Mouse (Mus musculus): ENCODE data around the gene Mcat. TPM values are rescaled to one million over a fixed set of nuclear protein-coding genes. Genes with fewer than 3 reads are reported as not detected.

Mcat gene
- polyA plus RNA-seq, 1 experiment from 2014 or later, result 45.3 TPM

- Histone ChIP-seq H3K9ac (replicated peaks) (no peak overlapping the region), H3K36me3 (peaks cover 43% of the 10 kb centered on the region), H3K27ac (replicated peaks) (no peak overlapping the region), H3K9me3 (no peaks in the 10 kb centered on the region), H3K4me3 (no peak overlapping the region), H3K4me2 (replicated peaks) (no peak overlapping the region), H3K4me1 (no peaks in the 10 kb centered on the region), H3K27me3 (no peaks in the 10 kb centered on the region)
- WGBS, result 94% methylated on average over 12 of the region's 12 CpGs
- no peak for ATAC-seq (ENCODE audit: low FRiP score, low read depth)
These were observed 10.0 kb upstream of the Mcat start for GRCm38 (mm10) chr15:83573606-83574005.

GRCm38 (mm10) chr15:83572132-83572531 is 8.5 kb upstream of the Mcat start:
- Histone ChIP-seq H3K4me2 (replicated peaks) (no peak overlapping the region), H3K9ac (replicated peaks) (no peak overlapping the region), H3K27me3 (no peaks in the 10 kb centered on the region), H3K27ac (replicated peaks) (no peak overlapping the region), H3K36me3 (peaks cover 28% of the 10 kb centered on the region), H3K4me3 (no peak overlapping the region), H3K4me1 (no peaks in the 10 kb centered on the region), H3K9me3 (no peaks in the 10 kb centered on the region)
- WGBS, result 87% methylated on average over 4 of the region's 4 CpGs
- ATAC-seq (ENCODE audit: low FRiP score, low read depth), result no peak

- no peak for ATAC-seq (ENCODE audit: low FRiP score, low read depth)
- 89% methylated on average over 5 of the region's 5 CpGs for WGBS
- H3K27me3 ChIP-seq, result no peaks in the 10 kb centered on the region
These were observed 8.0 kb upstream of the Mcat start for GRCm38 (mm10) chr15:83571636-83572035.

GRCm38 (mm10) chr15:83570641-83571040 is 7.1 kb upstream of the Mcat start:
- Histone ChIP-seq H3K4me1 (no peaks in the 10 kb centered on the region), H3K36me3 (peaks cover 13% of the 10 kb centered on the region), H3K9ac (replicated peaks) (no peak overlapping the region), H3K27me3 (no peaks in the 10 kb centered on the region; the same call in 1 of the 2 replicates), H3K4me3 (no peak overlapping the region), H3K27ac (replicated peaks) (no peak overlapping the region), H3K9me3 (no peaks in the 10 kb centered on the region), H3K4me2 (replicated peaks) (no peak overlapping the region)
- no peak for ATAC-seq (ENCODE audit: low FRiP score, low read depth)
- 71% methylated on average over 2 of the region's 2 CpGs for WGBS

More at GRCm38 (mm10) chr15:83571636-83572035, 8.0 kb upstream of the Mcat start:
- H3K4me2 ChIP-seq (replicated peaks), result no peak overlapping the region
- no peaks in the 10 kb centered on the region for H3K4me1 ChIP-seq
- H3K4me3 ChIP-seq, result no peak overlapping the region
- H3K9ac ChIP-seq (replicated peaks), result no peak overlapping the region
- H3K9me3 ChIP-seq, result no peaks in the 10 kb centered on the region
- peaks cover 23% of the 10 kb centered on the region for H3K36me3 ChIP-seq
- H3K27ac ChIP-seq (replicated peaks), result no peak overlapping the region

- Histone ChIP-seq H3K9me3 (no peaks in the 10 kb centered on the region), H3K27me3 (no peaks in the 10 kb centered on the region; the same call in 1 of the 2 replicates), H3K4me3 (no peak overlapping the region), H3K4me1 (no peaks in the 10 kb centered on the region), H3K9ac (replicated peaks) (no peak overlapping the region), H3K36me3 (peaks cover 3% of the 10 kb centered on the region), H3K4me2 (replicated peaks) (no peak overlapping the region), H3K27ac (replicated peaks) (no peak overlapping the region)
- no peak for ATAC-seq (ENCODE audit: low FRiP score, low read depth)
- 62% methylated on average over 11 of the region's 11 CpGs for WGBS
These were observed 6.1 kb upstream of the Mcat start for GRCm38 (mm10) chr15:83569682-83570081.

GRCm38 (mm10) chr15:83568544-83568943 is 5.0 kb upstream of the Mcat start:
- H3K27ac ChIP-seq (replicated peaks), result no peak overlapping the region
- no peak for ATAC-seq (ENCODE audit: low FRiP score, low read depth)
- H3K9ac ChIP-seq (replicated peaks), result no peak overlapping the region
- no peak overlapping the region for H3K4me2 ChIP-seq (replicated peaks)
- 96% methylated on average over 5 of the region's 5 CpGs for WGBS
- peaks cover 11% of the 10 kb centered on the region for H3K4me1 ChIP-seq
- no peak overlapping the region for H3K4me3 ChIP-seq
- peaks cover 9% of the 10 kb centered on the region for H3K27me3 ChIP-seq
- no peaks in the 10 kb centered on the region for H3K9me3 ChIP-seq
- H3K36me3 ChIP-seq, result no peaks in the 10 kb centered on the region

GRCm38 (mm10) chr15:83567728-83568127 is 4.1 kb upstream of the Mcat start:
- 90% methylated on average over 3 of the region's 3 CpGs for WGBS
- no peak for ATAC-seq (ENCODE audit: low FRiP score, low read depth)

GRCm38 (mm10) chr15:83566006-83566405 is 2.4 kb upstream of the Mcat start:
- Histone ChIP-seq H3K27me3 (peaks cover 27% of the 10 kb centered on the region), H3K9ac (replicated peaks) (no peak overlapping the region), H3K4me3 (no peak overlapping the region), H3K4me1 (peaks cover 20% of the 10 kb centered on the region), H3K36me3 (no peaks in the 10 kb centered on the region), H3K4me2 (replicated peaks) (no peak overlapping the region), H3K27ac (replicated peaks) (no peak overlapping the region), H3K9me3 (no peaks in the 10 kb centered on the region)
- 73% methylated on average over 5 of the region's 5 CpGs for WGBS
- no peak for ATAC-seq (ENCODE audit: low FRiP score, low read depth)

More at GRCm38 (mm10) chr15:83567728-83568127, 4.1 kb upstream of the Mcat start:
- H3K9ac ChIP-seq (replicated peaks), result no peak overlapping the region
- no peak overlapping the region for H3K4me2 ChIP-seq (replicated peaks)
- peaks cover 17% of the 10 kb centered on the region for H3K27me3 ChIP-seq
- no peak overlapping the region for H3K4me3 ChIP-seq
- H3K36me3 ChIP-seq, result no peaks in the 10 kb centered on the region
- H3K27ac ChIP-seq (replicated peaks), result no peak overlapping the region
- H3K9me3 ChIP-seq, result no peaks in the 10 kb centered on the region
- H3K4me1 ChIP-seq, result peaks cover 19% of the 10 kb centered on the region

- Histone ChIP-seq H3K27me3 (peaks cover 27% of the 10 kb centered on the region), H3K36me3 (no peaks in the 10 kb centered on the region), H3K4me3 (no peak overlapping the region), H3K9me3 (no peaks in the 10 kb centered on the region), H3K4me1 (peaks cover 20% of the 10 kb centered on the region), H3K9ac (replicated peaks) (no peak overlapping the region), H3K27ac (replicated peaks) (no peak overlapping the region), H3K4me2 (replicated peaks) (no peak overlapping the region)
- ATAC-seq (ENCODE audit: low FRiP score, low read depth), result no peak
- WGBS, result 88% methylated on average over 3 of the region's 3 CpGs
These were observed 1.8 kb upstream of the Mcat start for GRCm38 (mm10) chr15:83565434-83565833.

- Histone ChIP-seq H3K9me3 (no peaks in the 10 kb centered on the region), H3K4me2 (replicated peaks) (peak overlapping the region; percentile 85), H3K27me3 (peaks cover 27% of the 10 kb centered on the region), H3K27ac (replicated peaks) (no peak overlapping the region), H3K36me3 (no peaks in the 10 kb centered on the region), H3K9ac (replicated peaks) (peak overlapping the region; percentile 51), H3K4me3 (peak overlapping the region; percentile 42), H3K4me1 (peaks cover 20% of the 10 kb centered on the region)
- ATAC-seq (ENCODE audit: low FRiP score, low read depth), result 0 out of 2 replicates have a peak, but pooled peaks have one; percentile 23
- 2% methylated on average over 27 of the region's 27 CpGs for WGBS
These were observed 467 bp upstream of the Mcat start for GRCm38 (mm10) chr15:83563857-83564651.

- no peak overlapping the region for H3K9ac ChIP-seq (replicated peaks)
- peak overlapping the region; percentile 42; the same call in 1 of the 2 replicates for H3K4me3 ChIP-seq
- H3K9me3 ChIP-seq, result no peaks in the 10 kb centered on the region
- 30% methylated on average over 15 of the region's 15 CpGs for WGBS
- peak overlapping the region; percentile 85 for H3K4me2 ChIP-seq (replicated peaks)
- no peak overlapping the region for H3K27ac ChIP-seq (replicated peaks)
- no peaks in the 10 kb centered on the region for H3K36me3 ChIP-seq
- peaks cover 38% of the 10 kb centered on the region for H3K27me3 ChIP-seq
- ATAC-seq (ENCODE audit: low FRiP score, low read depth), result no peak
- peaks cover 20% of the 10 kb centered on the region for H3K4me1 ChIP-seq
These were observed 839 bp downstream of the Mcat start for GRCm38 (mm10) chr15:83562626-83563270.

- ATAC-seq (ENCODE audit: low FRiP score, low read depth), result no peak
- Histone ChIP-seq H3K4me3 (no peak overlapping the region), H3K36me3 (no peaks in the 10 kb centered on the region), H3K4me1 (peaks cover 20% of the 10 kb centered on the region), H3K4me2 (replicated peaks) (no peak overlapping the region), H3K27me3 (peaks cover 40% of the 10 kb centered on the region), H3K9me3 (no peaks in the 10 kb centered on the region), H3K9ac (replicated peaks) (no peak overlapping the region), H3K27ac (replicated peaks) (no peak overlapping the region)
- WGBS, result 69% methylated on average over 5 of the region's 5 CpGs
These were observed 2.6 kb downstream of the Mcat start for GRCm38 (mm10) chr15:83560941-83561477.

Data from midbrain, embryonic 12.5 days (tissue).